Mouse (Mus musculus) myocyte (in vitro differentiated cells): ENCODE results near the gene Rtp3.

ENCODE experiments used
- E2F4 ChIP-seq: IDR thresholded peaks from one replicate; pipeline ENCODE4 v1.6.1; 2011; ENCODE audit warnings: mild to moderate bottlenecking, control low read depth, moderate library complexity; ENCODE audit not compliant: insufficient read depth
- MAX ChIP-seq: IDR thresholded peaks from one replicate; pipeline ENCODE4 v1.6.1; 2011; ENCODE audit warnings: low read depth, mild to moderate bottlenecking, control low read depth
- POLR2A ChIP-seq: IDR thresholded peaks from one replicate; pipeline ENCODE4 v1.6.1; 2011; ENCODE audit warnings: low read depth, mild to moderate bottlenecking, control low read depth, moderate library complexity; ENCODE audit not compliant: insufficient read length
- POLR2AphosphoS2 ChIP-seq: IDR thresholded peaks from one replicate; pipeline ENCODE4 v1.6.1; 2011; ENCODE audit warnings: low read depth, control low read depth; ENCODE audit not compliant: insufficient read length
- REST ChIP-seq: IDR thresholded peaks from one replicate; pipeline ENCODE4 v1.6.1; 2011; ENCODE audit warnings: mild to moderate bottlenecking, control low read depth, moderate library complexity; ENCODE audit not compliant: insufficient read depth, insufficient read length
- SRF ChIP-seq: IDR thresholded peaks from one replicate; pipeline ENCODE4 v1.6.1; 2011; ENCODE audit warnings: low read depth; ENCODE audit not compliant: control insufficient read depth, insufficient read length

DNA sequence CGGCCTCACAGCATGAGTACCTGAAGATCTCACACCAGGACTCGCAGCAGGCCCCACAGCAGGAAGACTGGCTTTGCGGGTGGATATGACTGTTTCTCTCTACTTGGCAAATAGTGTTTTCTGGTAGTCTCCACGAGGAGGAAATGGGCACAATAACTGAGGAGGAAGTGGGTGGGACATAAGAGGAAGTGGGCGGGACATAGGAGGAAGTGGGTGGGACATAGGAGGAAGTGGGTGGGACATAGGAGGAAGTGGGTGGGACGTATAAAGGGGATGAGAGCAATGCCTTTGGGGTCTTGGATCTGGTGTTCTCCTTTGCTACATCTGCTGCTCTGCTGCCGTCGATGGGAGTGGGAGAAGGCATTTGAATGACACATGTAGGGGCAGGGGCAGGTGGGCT, 4.4 kb downstream of the Rtp3 start:
- TF ChIP-seq SRF (no peak), REST (no peak), POLR2AphosphoS2 (no peak), POLR2A (no peak), MAX (no peak), E2F4 (no peak)
